Mouse (Mus musculus): ENCODE results near the gene Agt. TPM values are rescaled to one million over a fixed set of nuclear protein-coding genes. Genes with fewer than 3 reads are reported as not detected.

Gene Agt
- total RNA-seq, 4 experiments from 2014 or later, result 22.3 to 34.0 (median 30.1) TPM

- DNase-seq (ENCODE audit: low spot score in 2 of 2), result peak; percentile 79 to 81
Observed at GRCm38 (mm10) chr8:124507572-124508320, 61.8 kb downstream of the Agt start.

Other genes starting within 250 kb of the Agt start
- gene Pgbd5, start 130.0 kb downstream of the Agt start, total RNA-seq (2022), result 100 to 1,000 TPM; 221 to 255 (median 242) TPM
- gene Cog2, start 48.9 kb downstream of the Agt start, total RNA-seq (2022), result 10 to 100 TPM; 42.8 to 48.9 (median 47.1) TPM
- under 1 TPM in 2 of 4 experiments, not detected in 2; 0.12 to 0.14 TPM for gene Capn9, start 6.4 kb upstream of the Agt start, total RNA-seq (2022)
- 10 to 100 TPM; 69.6 to 81.2 (median 75.2) TPM for gene 2310022B05Rik, start 93.7 kb upstream of the Agt start, total RNA-seq (2022)
- 10 to 100 TPM; 42.9 to 55.7 (median 47.1) TPM for gene Ttc13, start 152.3 kb upstream of the Agt start, total RNA-seq (2022)
- gene Arv1, start 152.4 kb upstream of the Agt start, total RNA-seq (2022), result 10 to 100 TPM; 13.3 to 17.5 (median 15.2) TPM
- gene Fam89a, start 182.1 kb upstream of the Agt start, total RNA-seq (2022), result 1 to 10 TPM in 1 of 4 experiments, under 1 TPM in 3; 0.56 to 1.2 (median 0.73) TPM
- gene Trim67, start 223.4 kb upstream of the Agt start, total RNA-seq (2022), result 1 to 10 TPM; 1.9 to 2.3 (median 2.1) TPM

All from layer of hippocampus, adult 8-10 months (tissue).